Mouse (Mus musculus) thymus, postnatal 25 days (tissue): ENCODE measurements around the gene Hnrnph1.

Experiments used
- DNase-seq: peaks from one replicate; pipeline ENCODE4 v3.0.0; 2022

Hnrnph1 gene

GRCm38 (mm10) chr11:50415563-50416241 lies 38.9 kb downstream of the Hnrnph1 start:
- DNase-seq: no peak

GRCm38 (mm10) chr11:50417856-50418255 lies 41.1 kb downstream of the Hnrnph1 start:
- DNase-seq: no peak

GRCm38 (mm10) chr11:50421461-50421860 lies 44.7 kb downstream of the Hnrnph1 start:
- no peak for DNase-seq

- peak; percentile 22 for DNase-seq
Measured at GRCm38 (mm10) chr11:50421934-50422780, 45.4 kb downstream of the Hnrnph1 start.

- DNase-seq: no peak
Measured at GRCm38 (mm10) chr11:50426056-50426455, 49.3 kb downstream of the Hnrnph1 start.

GRCm38 (mm10) chr11:50430277-50431133 lies 53.7 kb downstream of the Hnrnph1 start, which contains the start of gene Rufy1:
Gene Rufy1, minus strand, starts transcription at chr11:50431125.
- DNase-seq: peak; percentile 85

GRCm38 (mm10) chr11:50431134-50432068 lies 54.6 kb downstream of the Hnrnph1 start:
- no peak for DNase-seq

- DNase-seq: no peak
Measured at GRCm38 (mm10) chr11:50432069-50432440, 55.3 kb downstream of the Hnrnph1 start.

GRCm38 (mm10) chr11:50432896-50433295 lies 56.1 kb downstream of the Hnrnph1 start:
- DNase-seq: no peak
